Mouse (Mus musculus): ENCODE results near the gene Ap1g1.

- TF ChIP-seq GATA1 (IDR thresholded peaks at IDR 0.05; ENCODE audit: low read length) (no peak), TAL1 (IDR thresholded peaks at IDR 0.05; ENCODE audit: low read length) (no peak)
Observed at GRCm38 (mm10) chr8:109902379-109902778, 124.0 kb downstream of the Ap1g1 start.

Measured in erythroblast, embryonic 14.5 days (primary cell).